Mouse (Mus musculus): ENCODE data around the gene Igsf9b. TPM values are rescaled to one million over a fixed set of nuclear protein-coding genes. Genes with fewer than 3 reads are reported as not detected.

Igsf9b gene
- total RNA-seq, 2 experiments from 2014 or later: 38.0 to 41.0 TPM

DNA sequence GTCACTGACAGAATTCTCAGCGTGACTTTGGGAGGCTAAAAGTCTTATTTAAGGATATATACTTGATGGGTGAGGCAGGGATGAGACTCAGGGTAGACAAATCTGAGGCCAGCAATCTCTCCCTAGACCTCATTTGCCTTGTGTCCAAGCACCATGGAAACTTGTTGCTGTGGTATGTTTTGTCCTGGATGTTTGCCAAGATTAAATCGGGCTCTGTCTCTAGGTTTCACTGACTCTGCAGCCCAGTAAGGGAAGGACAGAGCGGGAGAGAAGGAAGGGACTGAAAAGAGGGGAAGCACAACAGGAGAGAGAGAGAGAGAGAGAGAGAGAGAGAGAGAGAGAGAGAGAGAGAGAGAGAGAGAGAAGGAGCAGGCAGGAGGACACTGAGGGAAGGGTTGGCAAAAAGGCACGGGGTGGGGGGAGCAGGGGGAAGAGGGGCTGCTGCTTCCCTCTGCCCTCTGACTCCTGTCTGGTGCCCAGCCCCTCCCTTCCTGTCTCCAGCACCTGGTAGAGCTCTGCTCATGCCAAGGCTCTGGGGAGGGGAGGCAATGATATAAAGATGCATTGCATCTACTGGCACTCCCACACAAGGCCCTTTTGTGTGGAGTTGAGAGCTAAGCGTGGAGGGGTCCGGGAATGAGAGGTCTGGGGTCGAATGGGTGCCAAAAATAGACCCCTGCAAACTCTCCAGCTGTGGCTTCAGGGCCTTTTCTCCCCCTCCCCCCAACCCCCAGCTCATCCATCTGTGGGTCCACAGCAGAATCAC, 9.3 kb upstream of the Igsf9b start:
- peak; percentile 34 for DNase-seq

DNA sequence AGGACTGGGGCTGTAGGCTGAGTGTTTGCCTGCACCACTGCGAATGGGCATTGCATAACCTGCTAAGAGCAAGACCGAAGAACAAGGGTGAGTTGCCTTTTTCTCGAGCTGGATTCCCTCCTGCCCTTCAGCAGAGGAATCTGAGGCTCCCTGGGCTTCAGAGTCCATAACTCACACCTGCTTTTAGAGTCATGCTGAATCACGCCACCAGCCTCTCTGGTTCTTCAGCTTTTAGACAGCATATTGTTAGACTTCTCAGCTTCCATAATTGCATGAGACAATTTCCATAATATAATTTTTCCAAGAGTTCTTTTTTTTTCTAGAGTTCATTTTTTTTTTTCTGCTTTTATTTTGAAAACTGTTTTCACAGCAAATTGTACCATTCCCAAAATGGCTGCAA, 4.6 kb upstream of the Igsf9b start:
- intact Hi-C loops (cut with DNase I): no loop called here
- no peak for DNase-seq

More for the DNA sequence above, 9.3 kb upstream of the Igsf9b start:
- intact Hi-C loops (cut with DNase I): no loop called here

GRCm38 (mm10) chr9:27299286-27300187, 533 bp downstream of the Igsf9b start:
- intact Hi-C loops (cut with DNase I): no loop called here
- DNase-seq: no peak

DNA sequence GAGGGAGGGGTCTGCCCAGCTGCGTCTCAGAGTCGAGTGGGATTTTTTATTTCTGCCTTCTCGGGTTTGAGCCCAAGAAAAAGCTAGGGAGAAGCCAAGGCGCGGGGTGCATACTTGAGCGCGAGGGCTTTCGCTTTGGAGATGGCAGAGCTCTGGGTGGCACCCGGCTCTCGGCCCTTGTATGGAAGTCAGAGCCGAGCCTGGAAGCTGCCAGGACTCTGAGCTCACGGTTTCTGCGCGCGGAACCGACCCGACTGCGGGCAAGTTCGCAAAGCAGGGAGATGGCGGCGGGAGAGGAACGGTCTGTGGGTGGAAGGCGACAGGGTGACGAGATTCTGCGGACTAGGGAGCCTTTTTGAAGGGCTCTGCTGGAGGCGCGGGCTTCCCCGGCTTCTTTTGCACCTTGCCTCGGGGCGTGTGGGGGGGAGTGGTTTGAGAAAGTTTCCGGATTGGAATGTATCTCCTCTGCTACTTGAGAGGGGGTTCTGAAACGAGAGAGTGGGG, 1.2 kb downstream of the Igsf9b start:
- intact Hi-C loops (cut with DNase I): no loop called here
- DNase-seq: no peak

DNA sequence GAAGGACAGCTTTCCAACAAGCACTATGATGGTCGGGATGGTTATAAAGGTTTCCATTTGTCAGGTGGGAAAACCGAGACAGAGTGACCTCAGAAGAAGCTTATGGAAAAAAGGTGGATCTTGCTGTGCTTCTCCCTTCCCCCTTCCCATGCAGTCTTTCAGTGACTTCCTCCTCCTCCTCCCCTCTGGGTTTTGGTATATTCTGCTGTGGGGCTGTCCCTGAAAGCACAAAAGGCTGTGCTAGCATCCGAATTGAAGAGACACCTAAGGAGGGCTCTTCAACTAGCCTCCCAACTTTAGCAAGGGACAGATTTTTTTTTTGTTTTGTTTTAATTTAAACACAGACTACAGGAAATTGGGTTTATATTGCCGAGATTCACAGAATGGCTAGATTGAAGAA, 1.7 kb downstream of the Igsf9b start:
- DNase-seq: no peak

GRCm38 (mm10) chr9:27301486-27301885, 2.5 kb downstream of the Igsf9b start:
- no peak for DNase-seq
- intact Hi-C loops (cut with DNase I): no loop called here

More for the DNA sequence above, 1.7 kb downstream of the Igsf9b start:
- intact Hi-C loops (cut with DNase I): no loop called here

- no peak for DNase-seq
- intact Hi-C loops (cut with DNase I): no loop called here
Measured at GRCm38 (mm10) chr9:27302291-27302690, 3.3 kb downstream of the Igsf9b start.

- intact Hi-C loops (cut with DNase I): no loop called here
- no peak for DNase-seq
Measured at GRCm38 (mm10) chr9:27303571-27304484, 4.8 kb downstream of the Igsf9b start.

GRCm38 (mm10) chr9:27304485-27305102, 5.6 kb downstream of the Igsf9b start:
- DNase-seq: no peak
- intact Hi-C loops (cut with DNase I): no loop called here

- intact Hi-C loops (cut with DNase I): no loop called here
- DNase-seq: no peak
Measured at GRCm38 (mm10) chr9:27305502-27305901, 6.5 kb downstream of the Igsf9b start.

DNA sequence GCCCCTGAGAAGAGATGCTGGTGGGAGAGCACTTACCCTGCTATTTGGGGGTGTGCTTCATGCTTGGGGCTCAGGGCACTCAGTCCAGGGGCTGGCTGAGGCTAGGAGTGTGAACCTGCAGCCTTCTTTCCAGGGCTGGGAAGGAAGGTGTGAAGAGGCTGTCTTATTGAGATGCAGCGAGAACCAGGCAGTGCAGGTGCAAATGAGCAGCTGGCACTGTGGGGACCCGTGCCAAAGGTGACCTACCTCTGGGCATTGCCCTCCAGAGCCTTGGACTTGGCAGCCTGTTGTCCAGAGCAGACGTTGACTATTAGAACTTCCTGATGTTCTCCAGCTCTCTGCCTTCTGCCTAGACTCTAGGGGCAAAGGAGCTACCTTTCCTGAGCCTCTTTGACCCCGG, 7.6 kb downstream of the Igsf9b start:
- intact Hi-C loops (cut with DNase I): no loop called here
- no peak for DNase-seq

DNA sequence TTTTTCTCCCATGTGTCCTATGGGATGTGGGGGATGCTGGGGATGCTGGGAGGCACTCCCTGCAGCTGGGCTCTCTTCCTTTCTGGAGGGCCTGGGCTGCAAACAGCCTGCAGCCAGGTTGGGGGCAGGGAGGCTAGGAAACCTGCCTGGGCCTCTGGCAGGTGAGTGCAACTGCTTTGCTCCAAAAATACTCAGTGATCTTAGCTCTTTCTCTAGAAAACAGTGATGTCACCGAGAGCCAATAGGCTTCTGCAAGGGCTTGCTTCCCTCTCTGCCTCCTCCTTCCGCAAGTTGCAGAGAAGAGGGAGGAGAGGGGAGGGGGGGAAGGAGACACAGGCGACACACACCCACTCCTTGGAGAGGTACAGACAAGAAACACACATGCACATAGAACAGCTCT, 8.3 kb downstream of the Igsf9b start:
- intact Hi-C loops (cut with DNase I): no loop called here
- DNase-seq: no peak

DNA sequence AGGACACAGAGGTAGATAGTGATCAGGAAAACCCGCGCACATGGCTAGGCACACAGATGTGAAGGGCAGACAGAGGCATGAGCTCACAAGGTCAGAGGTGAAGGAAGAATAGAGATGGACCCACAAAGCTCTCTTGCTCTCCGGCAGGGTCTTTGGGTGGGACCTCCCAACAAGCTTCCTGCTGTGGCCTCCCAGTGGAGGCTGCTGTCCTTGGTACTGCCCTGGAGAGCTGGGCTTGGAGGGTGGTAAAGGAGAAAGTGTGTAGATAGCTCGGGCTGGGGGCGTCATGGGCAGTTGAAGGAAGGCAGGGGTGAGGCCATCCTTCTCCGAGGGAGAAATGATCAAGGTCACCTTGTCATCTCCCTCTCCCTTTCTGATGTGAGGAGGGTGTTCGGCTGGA, 9.0 kb downstream of the Igsf9b start:
- no peak for DNase-seq
- intact Hi-C loops (cut with DNase I): no loop called here

DNA sequence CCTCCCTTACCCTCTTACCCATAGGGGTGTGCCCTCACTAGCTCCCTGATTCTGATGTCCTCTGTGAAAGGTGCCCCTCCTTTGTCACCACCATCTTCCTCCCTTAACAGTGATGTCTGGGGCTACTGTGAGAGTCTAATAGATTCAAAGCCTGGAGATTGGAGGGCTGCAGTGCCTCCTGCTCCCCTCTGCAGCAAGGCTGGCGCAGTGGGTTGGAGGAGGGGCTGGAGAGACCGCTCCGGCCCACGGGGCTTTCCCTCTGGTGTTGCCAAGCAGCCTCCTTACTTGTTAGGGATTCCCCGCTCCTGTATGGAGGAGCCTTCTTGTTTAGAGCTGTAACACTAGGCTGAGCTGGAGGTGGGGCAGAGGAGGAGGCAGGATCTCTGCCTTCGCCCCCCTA, 9.6 kb downstream of the Igsf9b start:
- peak; percentile 67 for DNase-seq
- intact Hi-C loops (cut with DNase I): no loop called here

DNA sequence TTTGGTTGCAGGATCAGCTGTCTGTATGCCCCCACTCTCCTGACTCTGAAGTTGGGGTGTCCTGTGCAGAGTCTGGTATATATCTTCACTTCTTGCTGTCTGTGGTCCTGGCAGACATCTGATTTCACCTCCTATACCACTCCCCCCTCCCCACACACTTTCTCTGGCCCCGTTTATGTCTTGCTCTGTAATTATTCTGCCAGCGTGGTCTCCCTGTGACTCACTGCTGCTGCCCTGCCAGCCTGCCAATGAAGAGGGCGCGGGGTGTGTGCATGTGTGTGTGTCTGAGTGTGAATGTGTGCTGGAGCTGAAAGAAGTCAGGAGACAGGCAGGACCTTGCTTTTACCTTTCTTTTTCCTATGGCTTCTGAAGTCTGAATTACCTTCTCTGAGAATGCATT, 11.0 kb downstream of the Igsf9b start:
- intact Hi-C loops (cut with DNase I): no loop called here
- no peak for DNase-seq

DNA sequence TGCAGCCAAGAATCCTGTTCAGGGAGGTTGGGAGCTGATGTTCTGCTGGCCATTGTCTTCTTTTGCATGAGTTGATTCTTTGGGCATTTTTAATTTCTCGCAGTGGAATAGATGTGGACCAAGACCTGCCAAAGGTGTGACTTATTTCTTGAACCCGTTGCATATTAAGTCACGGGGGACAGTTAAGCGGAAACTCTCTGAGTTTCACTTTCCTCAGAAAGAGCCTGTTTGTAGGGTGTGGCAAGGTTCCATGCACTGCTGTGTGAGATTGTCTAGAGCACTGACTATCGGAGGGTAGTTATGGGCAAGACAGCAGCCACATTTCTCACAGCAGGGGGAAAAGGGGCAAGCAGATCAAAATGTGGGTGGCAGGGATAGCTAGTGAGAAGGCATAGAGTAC, 14.4 kb downstream of the Igsf9b start:
- intact Hi-C loops (cut with DNase I): no loop called here
- DNase-seq: no peak

GRCm38 (mm10) chr9:27321267-27321666, 22.3 kb downstream of the Igsf9b start:
- intact Hi-C loops (cut with DNase I): loop anchor here (10.0 kb wide), 1 partner anchor 266 kb away; no protein-coding TSS in a partner anchor
- DNase-seq: no peak

DNA sequence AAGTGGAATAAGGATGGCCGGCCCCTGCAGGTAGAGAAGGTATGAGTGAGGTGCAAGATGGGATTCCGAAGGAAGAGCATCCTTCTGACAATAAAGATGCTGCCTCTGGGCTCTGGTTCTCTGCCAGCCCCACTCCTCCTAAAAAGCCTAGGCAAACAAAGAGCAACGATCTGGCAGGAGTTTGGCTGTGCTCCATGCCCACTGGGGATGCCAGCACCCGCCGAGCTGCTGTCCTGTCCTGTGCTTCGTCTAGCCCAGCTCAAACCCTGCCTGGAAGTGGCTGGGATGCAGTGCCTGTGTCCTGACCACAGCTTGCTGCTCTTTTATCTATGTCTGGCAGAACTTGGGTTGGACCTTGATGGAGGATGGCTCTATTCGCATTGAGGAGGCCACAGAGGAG, 23.3 kb downstream of the Igsf9b start:
- intact Hi-C loops (cut with DNase I): loop anchor here (10.0 kb wide), 1 partner anchor 267 kb away; no protein-coding TSS in a partner anchor
- peak; percentile 79 for DNase-seq

- no peak for DNase-seq
- intact Hi-C loops (cut with DNase I): loop anchor here (10.0 kb wide), 1 partner anchor 269 kb away; no protein-coding TSS in a partner anchor
Measured at GRCm38 (mm10) chr9:27323412-27323811, 24.4 kb downstream of the Igsf9b start.

DNA sequence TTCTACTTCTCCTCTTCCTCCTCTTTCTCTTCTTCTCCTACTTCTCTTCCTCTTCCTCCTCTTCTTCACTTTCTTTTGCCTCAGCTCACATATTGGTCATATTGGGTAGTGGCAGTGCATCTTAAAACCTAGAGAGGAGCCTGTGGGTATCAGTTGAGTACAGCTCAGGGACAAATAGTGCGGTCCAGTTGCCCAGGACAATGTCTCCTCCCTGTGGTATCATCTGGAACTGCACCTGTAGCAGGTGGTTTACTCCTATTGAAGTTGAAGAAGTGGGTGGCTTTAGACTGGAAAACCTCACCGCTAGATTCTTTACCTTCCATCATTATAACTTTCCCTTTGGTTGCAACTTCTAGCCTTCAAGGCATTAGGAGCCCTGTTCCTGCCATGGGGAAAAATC, 26.9 kb downstream of the Igsf9b start:
- DNase-seq: peak; percentile 70
- intact Hi-C loops (cut with DNase I): loop anchor here (10.0 kb wide), 1 partner anchor 271 kb away; no protein-coding TSS in a partner anchor

Data from left cerebral cortex, postnatal 4 days (tissue).